Mouse (Mus musculus) lung, embryonic 14.5 days (tissue): ENCODE results near the gene Slc7a6. TPM values are rescaled to one million over a fixed set of nuclear protein-coding genes. Genes with fewer than 3 reads are reported as not detected.
A peak's percentile ranks its signal among the peaks of the same experiment; 100 is the strongest.

Experiments used
- ATAC-seq: fragments of 200-750 bp; cut with Nextera tagmentation; 2 replicates; pipeline ENCODE4 v1.8.0; 2017; ENCODE audit warnings: mild to moderate bottlenecking, moderate TSS enrichment, moderate library complexity; ENCODE audit not compliant: insufficient read depth
- DNase-seq: peaks from one replicate; pipeline ENCODE4 v3.0.0-alpha.2; 2015
- H3K27ac ChIP-seq: fragments of 300-500 bp; sonication (generic); 2 replicates; pipeline ENCODE4 v1.5.1; 2014; ENCODE audit warnings: low read depth, mild to moderate bottlenecking, moderate library complexity
- H3K27me3 ChIP-seq: fragments of 300-500 bp; sonication (generic); 2 replicates; pipeline ENCODE4 v1.6.1; 2014; ENCODE audit warnings: low read length, control low read depth; ENCODE audit not compliant: insufficient read depth
- H3K36me3 ChIP-seq: fragments of 300-500 bp; sonication (generic); 2 replicates; pipeline ENCODE4 v1.6.1; 2014; ENCODE audit warnings: control low read depth; ENCODE audit not compliant: insufficient read depth
- H3K4me1 ChIP-seq: fragments of 300-500 bp; sonication (generic); 2 replicates; pipeline ENCODE4 v1.6.1; 2014; ENCODE audit warnings: antibody characterized with exemption, control low read depth; ENCODE audit not compliant: insufficient read depth
- H3K4me2 ChIP-seq: fragments of 300-500 bp; sonication (generic); 2 replicates; pipeline ENCODE4 v1.6.1; 2014; ENCODE audit warnings: mild to moderate bottlenecking
- H3K4me3 ChIP-seq: fragments of 300-500 bp; sonication (generic); 2 replicates; pipeline ENCODE4 v1.5.1; 2014; ENCODE audit warnings: low read depth, low read length
- H3K9ac ChIP-seq: fragments of 300-500 bp; sonication (generic); 2 replicates; pipeline ENCODE4 v1.6.1; 2014
- H3K9me3 ChIP-seq: fragments of 300-500 bp; sonication (generic); 2 replicates; pipeline ENCODE4 v1.6.1; 2016; ENCODE audit warnings: low read depth, low read length, control low read depth
- CTCF ChIP-seq: IDR thresholded peaks from 2 replicates; pipeline ENCODE4 v1.5.1; 2016; ENCODE audit warnings: antibody characterized with exemption, low read depth
- WGBS: fragments of 180-500 bp; shearing (Covaris S2); extraction: QIAGEN DNeasy Blood & Tissue Kit; methylation state at CpG from one replicate; pipeline ENCODE4 v1.1.7; 2014; 5-methylcytosine and 5-hydroxymethylcytosine counted together
- polyA plus RNA-seq: library from polyadenylated mRNA; unstranded; fragments of >200 nt; fragmentation: Nextera tagmentation; extraction: Ambion mirVana; gene quantifications from 2 replicates; pipeline ENCODE4 v1.2.1, GENCODE M21; 2014

Slc7a6 gene
- polyA plus RNA-seq, result 80.6 and 85.0 TPM in 2 replicates

- WGBS, result under 1% methylated on average over 59 of the region's 59 CpGs
These were observed at the start of gene Slc7a6 for GRCm38 (mm10) chr8:106168356-106169016. Gene Slc7a6, plus strand, starts transcription at chr8:106168857.

GRCm38 (mm10) chr8:106123443-106123842 is 45.2 kb upstream of the Slc7a6 start:
- Histone ChIP-seq H3K27ac (no peak overlapping the region), H3K4me1 (no peaks in the 10 kb centered on the region), H3K9me3 (no peaks in the 10 kb centered on the region), H3K36me3 (peaks cover 49% of the 10 kb centered on the region), H3K4me2 (no peak overlapping the region), H3K4me3 (no peak overlapping the region), H3K27me3 (no peaks in the 10 kb centered on the region), H3K9ac (no peak overlapping the region)
- WGBS, result 77% methylated on average over 3 of the region's 3 CpGs
- no peak for TF ChIP-seq CTCF
- DNase-seq, result no peak
- no peak for ATAC-seq

More at GRCm38 (mm10) chr8:106168356-106169016, at the start of gene Slc7a6:
- Histone ChIP-seq H3K36me3 (peaks cover 11% of the 10 kb centered on the region), H3K4me2 (peak within 1 kb of the TSS; percentile 93), H3K27ac (peak within 1 kb of the TSS; percentile 89), H3K27me3 (no peaks in the 10 kb centered on the region), H3K4me3 (peak within 1 kb of the TSS; percentile 84), H3K4me1 (peaks cover 2% of the 10 kb centered on the region; the same call in 1 of the 2 replicates), H3K9ac (peak within 1 kb of the TSS; percentile 88), H3K9me3 (no peaks in the 10 kb centered on the region)
- no peak for TF ChIP-seq CTCF
- DNase-seq (peak; percentile 92), ATAC-seq (peak; percentile 90)

GRCm38 (mm10) chr8:106126055-106126454 is 42.6 kb upstream of the Slc7a6 start:
- no peak for DNase-seq
- WGBS, result 94% methylated on average over 1 of the region's 1 CpGs

GRCm38 (mm10) chr8:106127054-106127453 is 41.6 kb upstream of the Slc7a6 start:
- DNase-seq (no peak), ATAC-seq (no peak)
- no peak overlapping the region for H3K4me2 ChIP-seq
- H3K9me3 ChIP-seq, result no peaks in the 10 kb centered on the region
- peaks cover 66% of the 10 kb centered on the region for H3K36me3 ChIP-seq
- H3K9ac ChIP-seq, result no peak overlapping the region
- no peak overlapping the region for H3K4me3 ChIP-seq
- no peaks in the 10 kb centered on the region for H3K27me3 ChIP-seq
- 58% methylated on average over 3 of the region's 3 CpGs for WGBS
- H3K27ac ChIP-seq, result no peak overlapping the region
- H3K4me1 ChIP-seq, result no peaks in the 10 kb centered on the region
- TF ChIP-seq CTCF, result 0 out of 2 replicates have a peak, but pooled peaks have one; percentile 9

More at GRCm38 (mm10) chr8:106126055-106126454, 42.6 kb upstream of the Slc7a6 start:
- no peak for TF ChIP-seq CTCF
- Histone ChIP-seq H3K4me2 (no peak overlapping the region), H3K36me3 (peaks cover 60% of the 10 kb centered on the region), H3K27ac (no peak overlapping the region), H3K4me3 (no peak overlapping the region), H3K4me1 (no peaks in the 10 kb centered on the region), H3K9ac (no peak overlapping the region), H3K27me3 (no peaks in the 10 kb centered on the region), H3K9me3 (no peaks in the 10 kb centered on the region)
- ATAC-seq, result no peak

DNA sequence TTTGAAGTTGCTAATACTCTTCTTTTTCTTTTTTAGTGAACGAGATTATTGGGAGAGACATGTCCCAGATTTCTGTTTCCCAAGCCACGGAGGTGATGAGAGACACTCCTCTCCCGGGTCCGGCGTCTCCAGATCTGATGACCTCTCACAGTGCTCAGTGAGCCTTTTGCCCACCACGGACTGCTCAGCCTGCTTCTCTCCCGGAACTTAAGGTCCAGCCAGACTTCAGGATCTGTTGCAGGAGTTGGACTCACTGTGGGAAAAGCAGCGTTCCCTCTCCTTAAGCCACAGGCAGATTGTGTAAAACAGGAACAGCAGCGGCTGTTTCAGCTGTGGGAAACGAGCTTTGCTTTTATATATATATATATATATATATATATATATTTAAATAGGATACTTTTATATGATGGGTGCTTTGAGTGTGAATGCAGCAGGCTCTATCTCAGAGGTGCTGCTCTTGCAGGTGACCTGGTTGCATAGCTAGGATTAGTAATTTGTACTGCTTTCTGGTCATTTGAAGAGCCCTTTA is 40.7 kb upstream of the Slc7a6 start:
- ATAC-seq (no peak), DNase-seq (no peak)
- Histone ChIP-seq H3K4me1 (no peaks in the 10 kb centered on the region), H3K27ac (no peak overlapping the region), H3K4me3 (no peak overlapping the region), H3K27me3 (no peaks in the 10 kb centered on the region), H3K4me2 (no peak overlapping the region), H3K36me3 (peaks cover 73% of the 10 kb centered on the region), H3K9me3 (no peaks in the 10 kb centered on the region), H3K9ac (no peak overlapping the region)
- 81% methylated on average over 10 of the region's 10 CpGs for WGBS
- TF ChIP-seq CTCF, result no peak

GRCm38 (mm10) chr8:106129232-106129930 is 39.3 kb upstream of the Slc7a6 start:
- ATAC-seq, result no peak
- H3K4me2 ChIP-seq, result no peak overlapping the region

GRCm38 (mm10) chr8:106129997-106130396 is 38.7 kb upstream of the Slc7a6 start:
- TF ChIP-seq CTCF, result no peak
- no peak overlapping the region for H3K27ac ChIP-seq
- no peak for ATAC-seq
- no peak for DNase-seq
- H3K9ac ChIP-seq, result no peak overlapping the region
- H3K4me1 ChIP-seq, result 0 out of 2 replicates have a peak, but pooled peaks cover 4% of the 10 kb centered on the region
- H3K27me3 ChIP-seq, result peaks cover 10% of the 10 kb centered on the region
- 79% methylated on average over 2 of the region's 2 CpGs for WGBS
- peaks cover 72% of the 10 kb centered on the region for H3K36me3 ChIP-seq
- H3K9me3 ChIP-seq, result no peaks in the 10 kb centered on the region
- no peak overlapping the region for H3K4me3 ChIP-seq
- H3K4me2 ChIP-seq, result no peak overlapping the region

More at GRCm38 (mm10) chr8:106129232-106129930, 39.3 kb upstream of the Slc7a6 start:
- no peak for DNase-seq
- no peak overlapping the region for H3K9ac ChIP-seq
- 0 out of 2 replicates have a peak, but pooled peaks cover 4% of the 10 kb centered on the region for H3K4me1 ChIP-seq
- peaks cover 75% of the 10 kb centered on the region for H3K36me3 ChIP-seq
- H3K9me3 ChIP-seq, result no peaks in the 10 kb centered on the region
- no peak overlapping the region for H3K4me3 ChIP-seq
- TF ChIP-seq CTCF, result no peak
- peaks cover 4% of the 10 kb centered on the region; the same call in 1 of the 2 replicates for H3K27me3 ChIP-seq
- no peak overlapping the region for H3K27ac ChIP-seq
